Mouse (Mus musculus) liver, embryonic 16.5 days (tissue): ENCODE results near the gene Ifng. TPM values are rescaled to one million over a fixed set of nuclear protein-coding genes. Genes with fewer than 3 reads are reported as not detected.
"Not testable (repeated sequence)": the region's sequence is repeated elsewhere in the genome, so short reads cannot be mapped to it uniquely, and the experiment has no call there.

ENCODE experiments used
- ATAC-seq: fragments of 200-750 bp; cut with Nextera tagmentation; 2 replicates; pipeline ENCODE4 v1.8.0; 2017; ENCODE audit warnings: low read depth, mild to moderate bottlenecking, moderate number of reproducible peaks, moderate library complexity
- H3K27ac ChIP-seq: fragments of 300-500 bp; sonication (generic); 2 replicates; pipeline ENCODE4 v1.5.1; 2014; ENCODE audit warnings: mild to moderate bottlenecking, low read length
- H3K27me3 ChIP-seq: fragments of 300-500 bp; sonication (generic); 2 replicates; pipeline ENCODE4 v1.6.1; 2014; ENCODE audit warnings: low read depth, low read length, mixed read lengths; ENCODE audit not compliant: control insufficient read depth, insufficient read depth
- H3K36me3 ChIP-seq: fragments of 300-500 bp; sonication (generic); 2 replicates; pipeline ENCODE4 v1.6.1; 2014; ENCODE audit warnings: mild to moderate bottlenecking; ENCODE audit not compliant: control insufficient read depth, insufficient read depth
- H3K4me1 ChIP-seq: fragments of 300-500 bp; sonication (generic); 2 replicates; pipeline ENCODE4 v1.6.1; 2014; ENCODE audit warnings: low read depth, low read length, mixed read lengths; ENCODE audit not compliant: control insufficient read depth
- H3K4me2 ChIP-seq: fragments of 300-500 bp; sonication (generic); 2 replicates; pipeline ENCODE4 v1.6.1; 2014; ENCODE audit warnings: low read depth, low read length, mixed read lengths
- H3K4me3 ChIP-seq: fragments of 300-500 bp; sonication (generic); 2 replicates; pipeline ENCODE4 v1.5.1; 2014; ENCODE audit warnings: low read depth, mild to moderate bottlenecking, low read length
- H3K9ac ChIP-seq: fragments of 300-500 bp; sonication (generic); 2 replicates; pipeline ENCODE4 v1.6.1; 2014; ENCODE audit warnings: low read depth, low read length
- H3K9me3 ChIP-seq: fragments of 300-500 bp; sonication (generic); replicated peaks from 2 replicates; pipeline ENCODE4 v1.6.1; 2016; ENCODE audit warnings: low read length; ENCODE audit not compliant: control insufficient read depth
- WGBS: fragments of 180-500 bp; shearing (Covaris S2); extraction: QIAGEN DNeasy Blood & Tissue Kit; methylation state at CpG from one replicate; pipeline ENCODE4 v1.1.7; 2014; ENCODE audit not compliant: insufficient replicate concordance; 5-methylcytosine and 5-hydroxymethylcytosine counted together
- polyA plus RNA-seq: library from polyadenylated mRNA; unstranded; fragments of >200 nt; fragmentation: Nextera tagmentation; extraction: Ambion mirVana; gene quantifications from 2 replicates; pipeline ENCODE4 v1.2.1, GENCODE M21; 2015

The Ifng gene
- polyA plus RNA-seq, 1 experiment from 2014 or later, result not detected

DNA sequence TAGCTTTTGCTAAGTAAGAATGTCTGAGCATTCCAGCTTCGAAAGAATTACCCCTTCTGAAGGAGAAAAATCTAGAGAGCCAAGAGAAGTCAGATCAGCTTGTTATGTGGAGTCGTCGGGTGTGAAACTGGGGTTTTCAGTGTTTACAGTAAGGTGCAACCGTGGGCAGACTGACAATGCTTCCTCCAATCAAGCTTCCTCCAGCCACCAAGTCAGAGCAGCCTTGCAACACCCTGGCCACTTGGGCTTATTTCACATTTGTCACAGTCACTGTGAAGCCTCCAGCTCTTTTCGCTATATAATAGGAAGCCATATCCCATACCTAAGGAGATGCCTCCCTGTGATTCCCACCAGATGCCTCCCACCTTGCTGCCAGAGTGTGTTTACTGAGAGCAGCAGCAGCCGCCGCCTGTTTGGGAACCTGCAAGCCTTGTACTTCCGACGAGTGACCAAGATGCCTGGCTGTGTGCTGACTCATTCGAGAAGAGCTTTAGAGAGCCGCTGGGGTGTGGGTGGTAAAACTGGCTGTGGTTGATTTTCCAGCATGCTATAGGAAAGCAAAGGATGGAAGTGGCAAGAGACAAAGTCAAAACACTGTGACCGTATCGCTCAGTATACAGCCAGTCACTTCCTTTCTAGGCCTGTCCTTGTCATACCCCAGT lies 29.6 kb downstream of the Ifng start:
- 17% methylated on average over 13 of the region's 13 CpGs for WGBS
- ATAC-seq, result no peak
- Histone ChIP-seq H3K27me3 (no peaks in the 10 kb centered on the region), H3K27ac (no peak overlapping the region), H3K4me3 (no peak overlapping the region), H3K9me3 (no peaks in the 10 kb centered on the region), H3K36me3 (no peaks in the 10 kb centered on the region), H3K9ac (no peak overlapping the region), H3K4me2 (no peak overlapping the region), H3K4me1 (no peaks in the 10 kb centered on the region)

DNA sequence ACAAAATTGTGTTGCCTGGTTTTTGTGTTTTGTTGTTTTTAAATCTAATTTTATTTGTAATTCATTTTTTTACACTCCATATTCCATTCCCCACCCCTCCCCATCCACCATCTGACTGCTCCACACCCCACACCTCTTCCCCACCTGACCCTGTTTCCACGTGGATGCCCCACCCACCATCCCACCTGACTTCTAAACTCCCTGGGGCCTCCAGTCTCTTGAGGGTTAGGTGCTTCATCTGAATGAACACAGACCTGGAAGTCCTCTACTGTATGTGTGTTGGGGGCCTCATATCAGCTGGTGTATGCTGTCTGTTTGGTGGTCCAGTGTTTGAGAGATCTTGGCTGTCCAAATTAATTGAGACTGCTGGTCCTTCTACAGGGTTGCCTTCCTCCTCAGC lies 32.0 kb downstream of the Ifng start:
- WGBS, result 59% methylated on average over 1 of the region's 1 CpGs
- H3K9me3 ChIP-seq, H3K9ac ChIP-seq, H3K27ac ChIP-seq, H3K4me3 ChIP-seq, H3K4me2 ChIP-seq, H3K36me3 ChIP-seq, ATAC-seq, H3K27me3 ChIP-seq, H3K4me1 ChIP-seq: not testable (repeated sequence)

DNA sequence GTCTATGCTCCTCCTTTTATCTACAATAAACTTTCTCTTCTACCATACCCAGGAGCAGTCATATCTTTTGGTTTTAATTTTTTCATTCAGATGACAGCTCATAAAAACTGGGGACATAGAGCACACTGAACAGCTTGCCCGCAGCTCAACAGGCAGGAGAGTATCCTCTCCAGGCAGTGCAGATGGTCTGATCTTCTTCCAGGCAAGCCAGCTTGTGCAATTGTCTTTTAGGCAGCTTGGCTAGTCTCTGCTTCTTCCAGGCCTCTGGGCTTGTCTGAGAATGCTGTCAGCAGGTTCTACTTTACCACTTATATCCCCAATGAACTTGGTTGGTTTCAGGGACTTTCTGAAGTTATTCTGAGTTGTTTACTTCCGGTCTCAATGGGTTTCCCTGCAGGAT lies 35.9 kb downstream of the Ifng start:
- H3K9ac ChIP-seq, result no peak overlapping the region
- H3K4me1 ChIP-seq, result no peaks in the 10 kb centered on the region
- H3K27me3 ChIP-seq, result no peaks in the 10 kb centered on the region
- H3K36me3 ChIP-seq, result no peaks in the 10 kb centered on the region
- no peak overlapping the region for H3K27ac ChIP-seq
- H3K9me3 ChIP-seq, result no peaks in the 10 kb centered on the region
- ATAC-seq, result no peak
- 54% methylated on average over 2 of the region's 2 CpGs for WGBS
- no peak overlapping the region for H3K4me2 ChIP-seq
- no peak overlapping the region for H3K4me3 ChIP-seq

DNA sequence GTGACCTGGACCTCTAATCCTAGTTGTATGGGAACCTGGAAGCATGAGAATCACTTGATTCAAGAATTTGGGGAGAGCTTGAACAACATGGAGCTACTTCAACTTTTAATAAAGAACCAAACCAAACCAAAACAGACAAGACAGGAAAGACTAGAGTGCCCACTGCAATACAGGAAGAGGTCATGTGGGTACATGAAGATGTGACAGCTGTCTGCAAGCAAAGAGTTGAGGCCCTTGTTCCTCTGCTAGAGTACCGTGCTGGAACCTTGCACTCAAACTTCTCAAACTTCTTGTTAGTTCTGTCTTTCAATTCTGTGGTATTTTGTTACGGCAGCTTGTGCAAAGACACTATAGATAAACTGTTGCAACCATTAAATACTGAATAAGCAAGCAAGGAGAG lies 36.5 kb downstream of the Ifng start:
- no peaks in the 10 kb centered on the region for H3K9me3 ChIP-seq
- no peaks in the 10 kb centered on the region for H3K27me3 ChIP-seq
- 28% methylated on average over 2 of the region's 2 CpGs for WGBS
- no peak overlapping the region for H3K4me3 ChIP-seq
- H3K9ac ChIP-seq, result no peak overlapping the region
- H3K4me2 ChIP-seq, result no peak overlapping the region
- no peaks in the 10 kb centered on the region for H3K36me3 ChIP-seq
- no peak overlapping the region for H3K27ac ChIP-seq
- no peaks in the 10 kb centered on the region for H3K4me1 ChIP-seq
- no peak for ATAC-seq

DNA sequence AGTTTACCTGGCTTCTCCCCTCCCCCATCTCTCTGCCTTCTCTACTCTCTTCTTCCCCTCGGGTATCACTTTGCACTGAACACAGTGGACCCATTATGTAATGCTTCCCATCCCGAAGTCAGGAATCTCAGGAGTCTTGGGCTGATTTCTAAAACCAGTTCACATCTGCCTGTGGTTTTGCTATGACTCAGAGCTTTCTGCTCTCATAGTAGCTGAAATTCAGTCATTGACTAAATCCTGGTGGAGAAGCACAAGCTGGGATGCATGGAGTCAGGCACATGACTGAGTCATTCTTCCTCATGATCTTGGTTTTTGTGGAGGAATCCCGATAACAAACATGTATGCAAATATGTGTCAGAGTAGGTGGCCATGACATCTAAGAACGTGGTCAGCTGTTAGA lies 38.4 kb downstream of the Ifng start:
- Histone ChIP-seq H3K4me3 (no peak overlapping the region), H3K27me3 (no peaks in the 10 kb centered on the region), H3K36me3 (no peaks in the 10 kb centered on the region), H3K9ac (no peak overlapping the region), H3K27ac (no peak overlapping the region), H3K4me1 (no peaks in the 10 kb centered on the region), H3K9me3 (no peaks in the 10 kb centered on the region), H3K4me2 (no peak overlapping the region)
- WGBS, result 56% methylated on average over 4 of the region's 4 CpGs
- ATAC-seq, result no peak

DNA sequence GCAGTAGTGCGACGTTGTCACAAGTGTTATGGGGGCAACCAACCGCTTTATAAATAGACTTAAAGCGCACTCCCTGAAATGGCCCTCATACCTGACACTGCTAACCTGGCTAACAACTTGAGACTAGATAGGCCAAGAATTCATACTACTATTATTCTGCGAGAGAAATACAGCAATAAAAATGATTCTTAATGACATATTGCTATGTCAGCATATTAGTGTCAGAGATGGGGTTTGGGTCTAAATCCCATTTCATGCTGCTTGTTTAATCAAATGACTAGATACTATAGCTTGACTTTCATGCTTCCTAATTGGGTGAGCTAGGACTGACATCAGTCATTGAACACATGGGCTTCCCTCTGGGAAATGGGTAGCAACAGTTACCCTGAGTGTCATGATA lies 39.3 kb downstream of the Ifng start:
- no peak for ATAC-seq
- WGBS, result 79% methylated on average over 5 of the region's 5 CpGs
- H3K36me3 ChIP-seq, result no peaks in the 10 kb centered on the region
- no peak overlapping the region for H3K4me2 ChIP-seq
- no peaks in the 10 kb centered on the region for H3K27me3 ChIP-seq
- no peaks in the 10 kb centered on the region for H3K9me3 ChIP-seq
- H3K4me3 ChIP-seq, result no peak overlapping the region
- no peak overlapping the region for H3K9ac ChIP-seq
- no peaks in the 10 kb centered on the region for H3K4me1 ChIP-seq
- no peak overlapping the region for H3K27ac ChIP-seq

DNA sequence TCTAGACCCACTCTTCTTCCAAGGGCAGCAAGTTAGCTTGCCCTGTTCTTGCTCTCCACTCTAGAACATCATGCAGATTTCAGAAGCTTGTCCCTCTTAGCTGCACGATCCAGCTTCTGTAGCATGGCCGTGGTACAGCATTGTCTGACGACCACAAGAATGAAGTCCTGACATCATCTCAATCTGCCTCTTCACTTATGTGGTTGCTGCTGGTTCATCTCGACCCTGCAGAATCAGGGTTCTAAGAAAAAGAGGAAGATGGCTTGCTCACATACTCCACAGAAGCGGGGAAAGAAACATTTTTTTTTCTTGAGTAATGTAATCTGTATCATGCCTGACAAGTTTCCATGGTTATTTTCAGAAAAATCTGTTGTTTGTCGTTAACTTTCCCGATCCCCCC lies 39.9 kb downstream of the Ifng start:
- Histone ChIP-seq H3K4me2 (no peak overlapping the region), H3K36me3 (no peaks in the 10 kb centered on the region), H3K9ac (no peak overlapping the region), H3K27me3 (no peaks in the 10 kb centered on the region), H3K4me1 (no peaks in the 10 kb centered on the region), H3K27ac (no peak overlapping the region), H3K9me3 (no peaks in the 10 kb centered on the region), H3K4me3 (no peak overlapping the region)
- 18% methylated on average over 7 of the region's 7 CpGs for WGBS
- no peak for ATAC-seq

DNA sequence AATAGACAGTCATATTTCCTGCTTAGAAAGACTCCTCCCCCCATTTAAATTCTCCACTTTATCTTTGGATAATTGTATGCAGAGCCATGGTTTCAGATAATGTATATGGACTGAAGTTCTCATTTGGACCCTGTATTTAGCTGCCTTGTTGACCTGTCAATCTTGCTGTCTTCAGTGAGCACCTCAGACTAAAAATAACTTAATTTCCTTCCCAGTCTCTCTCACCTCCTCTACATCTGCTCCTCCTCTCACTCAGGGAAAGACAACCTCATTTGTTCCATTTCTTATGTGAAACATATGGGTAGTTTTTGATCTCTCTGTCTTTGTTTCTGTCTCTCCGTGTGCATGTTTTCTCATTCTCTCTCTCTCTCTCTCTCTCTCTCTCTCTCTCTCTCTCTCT lies 53.3 kb downstream of the Ifng start:
- 65% methylated on average over 1 of the region's 1 CpGs for WGBS
- H3K9ac ChIP-seq, result no peak overlapping the region
- ATAC-seq, result no peak

DNA sequence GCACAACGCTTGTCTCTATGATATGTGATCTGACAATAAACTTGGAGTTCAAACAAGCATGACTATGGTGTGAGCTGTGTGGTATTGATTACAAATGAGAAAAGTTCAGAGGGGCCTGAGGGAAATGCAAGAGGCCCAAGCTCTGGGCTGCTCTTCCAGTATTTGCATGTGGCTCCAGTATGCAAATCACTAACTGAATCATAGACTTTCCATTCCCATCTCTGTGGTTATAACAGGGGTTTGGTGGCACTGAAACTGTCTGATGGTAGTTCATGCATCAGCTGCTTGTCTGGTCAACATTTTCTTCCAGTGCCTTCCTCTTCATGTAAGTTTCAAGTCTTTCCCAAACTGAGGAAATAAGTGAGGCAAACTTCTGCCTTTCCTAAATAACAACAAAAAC lies 54.5 kb downstream of the Ifng start:
- Histone ChIP-seq H3K4me3 (no peak overlapping the region), H3K4me2 (no peak overlapping the region), H3K27ac (no peak overlapping the region), H3K36me3 (no peaks in the 10 kb centered on the region), H3K27me3 (no peaks in the 10 kb centered on the region), H3K9me3 (no peaks in the 10 kb centered on the region), H3K9ac (no peak overlapping the region), H3K4me1 (no peaks in the 10 kb centered on the region)
- 62% methylated on average over 1 of the region's 1 CpGs for WGBS
- ATAC-seq, result no peak

More for the DNA sequence above, 53.3 kb downstream of the Ifng start:
- no peak overlapping the region for H3K4me2 ChIP-seq
- H3K4me3 ChIP-seq, result no peak overlapping the region
- no peaks in the 10 kb centered on the region for H3K27me3 ChIP-seq
- no peaks in the 10 kb centered on the region for H3K9me3 ChIP-seq
- no peaks in the 10 kb centered on the region for H3K36me3 ChIP-seq
- H3K27ac ChIP-seq, result no peak overlapping the region
- H3K4me1 ChIP-seq, result no peaks in the 10 kb centered on the region
